28 mouse cellular contexts compared by ENCODE assay signal in genomic region chr12:86960138-86960537, GRCm38 (mm10). TPM values are rescaled to one million over a fixed set of nuclear protein-coding genes. Genes with fewer than 3 reads are reported as not detected.
DNase-seq lines count a peak whose midpoint lies in the region; ATAC-seq and TF ChIP-seq lines count a peak whose summit lies in the region.
"Had no signal": no experiment of that assay in that cellular context is flagged by ENCODE, and none has a peak within 500 bp of the region (broad histone marks: within the 10 kb centered on the region; RNA-seq: fewer than 3 reads in every experiment).

No protein-coding gene starts in this region.

- no peak overlapping the region for H3K27ac ChIP-seq in midbrain, postnatal 0 days (ENCODE audit: low read depth, low read length)
- H3K27ac ChIP-seq in midbrain, embryonic 16.5 days (ENCODE audit: low read length) = no peak overlapping the region
- H3K27ac ChIP-seq in midbrain, embryonic 10.5 days (replicated peaks) = no peak overlapping the region
- H3K27ac ChIP-seq: embryonic facial prominence, embryonic 10.5 days; forebrain, embryonic 15.5 days; heart, adult 2 months; heart, embryonic 13.5 days; neural tube, embryonic 13.5 days had no signal

- no peak for TF ChIP-seq CTCF in midbrain, postnatal 0 days (IDR thresholded peaks at IDR 0.05)

- H3K9ac ChIP-seq in midbrain, postnatal 0 days (replicated peaks; ENCODE audit: low read length, poor library complexity, severe bottlenecking) = no peak overlapping the region
- H3K9ac ChIP-seq in midbrain, embryonic 16.5 days (ENCODE audit: low read depth, low read length) = no peak overlapping the region
- H3K9ac ChIP-seq: forebrain, embryonic 15.5 days; heart, embryonic 13.5 days; neural tube, embryonic 13.5 days had no signal

- no peak overlapping the region for H3K4me3 ChIP-seq in midbrain, postnatal 0 days (ENCODE audit: low read depth, low read length)
- H3K4me3 ChIP-seq in midbrain, embryonic 16.5 days (ENCODE audit: low read depth, low read length) = no peak overlapping the region
- no peak overlapping the region for H3K4me3 ChIP-seq in midbrain, embryonic 10.5 days
- H3K4me3 ChIP-seq: embryonic facial prominence, embryonic 10.5 days; forebrain, embryonic 15.5 days; heart, adult 2 months; heart, embryonic 13.5 days; myocyte; neural tube, embryonic 13.5 days had no signal

- H3K36me3 ChIP-seq in midbrain, postnatal 0 days (ENCODE audit: insufficient read depth, low read length) = peaks cover 69% of the 10 kb centered on the region
- peaks cover 48% of the 10 kb centered on the region for H3K36me3 ChIP-seq in midbrain, embryonic 16.5 days (ENCODE audit: control insufficient read depth, insufficient read depth, low read length)
- H3K36me3 ChIP-seq in midbrain, embryonic 10.5 days = peaks cover 100% of the 10 kb centered on the region

- ATAC-seq in midbrain, postnatal 0 days (ENCODE audit: low FRiP score) = no peak
- ATAC-seq in midbrain, embryonic 16.5 days = no peak
- ATAC-seq: forebrain, embryonic 15.5 days had no signal

- DNase-seq in midbrain, postnatal 0 days (ENCODE audit: low spot score) = peak; percentile 35
- DNase-seq in cerebellum, adult 11-12 months = peak; percentile 98
- peak; percentile 91 to 96 for DNase-seq in cerebellum, postnatal 10 days
- DNase-seq in frontal cortex, postnatal 36 days (ENCODE audit: low spot score in 2 of 2) = no peak
- DNase-seq in Muller cell, postnatal 12 days (ENCODE audit: inconsistent ontology term) = no peak
- no peak for DNase-seq in midbrain, embryonic 10.5 days (ENCODE audit: low spot score)
- DNase-seq: gastrocnemius, postnatal 25 days; heart, adult 2 months; heart, postnatal 14 days; kidney, adult 18-20 months; kidney, postnatal 4 days; layer of hippocampus, adult 9-11 months; lung, adult 2 months; midbrain, embryonic 14.5 days; retina, postnatal 1 day; right cerebral cortex, postnatal 25 days had no signal

- H3K4me2 ChIP-seq in midbrain, postnatal 0 days (ENCODE audit: low read depth, low read length, poor library complexity, severe bottlenecking) = no peak overlapping the region
- H3K4me2 ChIP-seq in midbrain, embryonic 16.5 days (ENCODE audit: low read length) = no peak overlapping the region
- H3K4me2 ChIP-seq: forebrain, embryonic 15.5 days; heart, embryonic 13.5 days; neural tube, embryonic 13.5 days had no signal

- no peaks in the 10 kb centered on the region for H3K4me1 ChIP-seq in midbrain, postnatal 0 days (ENCODE audit: insufficient read depth, low read length)
- H3K4me1 ChIP-seq in midbrain, embryonic 16.5 days (ENCODE audit: control insufficient read depth, insufficient read depth, low read length) = no peaks in the 10 kb centered on the region
- peaks cover 12% of the 10 kb centered on the region for H3K4me1 ChIP-seq in midbrain, embryonic 10.5 days
- H3K4me1 ChIP-seq: embryonic facial prominence, embryonic 10.5 days; forebrain, embryonic 15.5 days; neural tube, embryonic 13.5 days had no signal

- H3K27me3 ChIP-seq in midbrain, postnatal 0 days (ENCODE audit: insufficient read depth, low read length) = no peaks in the 10 kb centered on the region
- no peaks in the 10 kb centered on the region for H3K27me3 ChIP-seq in midbrain, embryonic 16.5 days (ENCODE audit: control insufficient read depth, insufficient read depth, low read depth, low read length)
- H3K27me3 ChIP-seq in midbrain, embryonic 10.5 days (ENCODE audit: low read depth, poor library complexity, severe bottlenecking) = no peaks in the 10 kb centered on the region
- H3K27me3 ChIP-seq: forebrain, embryonic 15.5 days; heart, embryonic 13.5 days; neural tube, embryonic 13.5 days had no signal

- WGBS in midbrain, postnatal 0 days = 89% methylated on average over 15 of the region's 15 CpGs
- WGBS in midbrain, embryonic 16.5 days = 86% methylated on average over 15 of the region's 15 CpGs
- 91% methylated on average over 15 of the region's 15 CpGs for WGBS in midbrain, embryonic 10.5 days

- no peaks in the 10 kb centered on the region for H3K9me3 ChIP-seq in midbrain, postnatal 0 days (ENCODE audit: low read length)
- H3K9me3 ChIP-seq in midbrain, embryonic 16.5 days (replicated peaks; ENCODE audit: control insufficient read depth, low read length, poor library complexity, severe bottlenecking) = no peaks in the 10 kb centered on the region
- H3K9me3 ChIP-seq in midbrain, embryonic 10.5 days (replicated peaks) = no peaks in the 10 kb centered on the region
- H3K9me3 ChIP-seq: embryonic facial prominence, embryonic 10.5 days; forebrain, embryonic 15.5 days; heart, embryonic 13.5 days; neural tube, embryonic 13.5 days had no signal

RNA-seq across cellular contexts. Expression of gene Cipc, which starts 13.3 kb away (rescaled TPM):
- 65.7 and 77.5 TPM in 2 replicates for total RNA-seq in midbrain, postnatal 0 days (2014; rRNA removed)
- polyA plus RNA-seq in midbrain, postnatal 0 days (2015; fragmentation: Nextera tagmentation; extraction: Ambion mirVana) = 34.6 and 37.6 TPM in 2 replicates
- polyA plus RNA-seq in midbrain, embryonic 16.5 days (2015; fragmentation: Nextera tagmentation; extraction: Ambion mirVana) = 56.6 and 57.8 TPM in 2 replicates
- polyA plus RNA-seq in midbrain, embryonic 10.5 days (2016; fragmentation: Nextera tagmentation; extraction: Ambion mirVana) = 33.2 and 35.5 TPM in 2 replicates

RNA-seq across cellular contexts. Expression of gene Zdhhc22, which starts 30.1 kb away (rescaled TPM):
- total RNA-seq in midbrain, postnatal 0 days (2014; rRNA removed) = 19.4 and 21.9 TPM in 2 replicates
- polyA plus RNA-seq in midbrain, postnatal 0 days (2015; fragmentation: Nextera tagmentation; extraction: Ambion mirVana) = 30.9 and 32.2 TPM in 2 replicates
- polyA plus RNA-seq in midbrain, embryonic 16.5 days (2015; fragmentation: Nextera tagmentation; extraction: Ambion mirVana) = 24.4 and 28.1 TPM in 2 replicates
- polyA plus RNA-seq in midbrain, embryonic 10.5 days (2016; fragmentation: Nextera tagmentation; extraction: Ambion mirVana) = 0.15 and 0.24 TPM in 2 replicates
- total RNA-seq: gastrocnemius, postnatal 25 days; heart, adult 2 months; heart, postnatal 14 days; liver, adult 2 months; megakaryocyte, adult 5-6 weeks had no signal
- polyA plus RNA-seq: C2C12; heart, adult 2 months; kidney, embryonic 16.5 days; liver, adult 2 months; lung, adult 2 months; spleen, adult 2 months; testis, adult 2 months had no signal

Comparison
In these comparisons a context has a peak if more than half of its experiments do, and no peak if none do; other contexts are left out.
1. DNase-seq: peak in midbrain, postnatal 0 days (single experiment), cerebellum, adult 11-12 months (single experiment) and cerebellum, postnatal 10 days (2 of 2); none in frontal cortex, postnatal 36 days (0 of 2), Muller cell, postnatal 12 days (single experiment) and midbrain, embryonic 10.5 days (single experiment).
2. RNA of gene Zdhhc22, which starts 30.1 kb away (polyA plus RNA-seq): 30.9 to 32.2 TPM in midbrain, postnatal 0 days and 24.4 to 28.1 TPM in midbrain, embryonic 16.5 days; 0.15 to 0.24 TPM in midbrain, embryonic 10.5 days; every median in the first group is over 10 times any median in the second.